Mouse (Mus musculus) kidney, postnatal 10 days (tissue): ENCODE results near the gene Smdt1.

Experiments used
- DNase-seq: peaks from one replicate; pipeline ENCODE4 v3.0.0; 2021; ENCODE audit warnings: mixed read lengths

Smdt1 gene

GRCm38 (mm10) chr15:82338593-82339112, at the start of gene Smdt1, which contains the start of the genes Naga and Pheta2:
Gene Smdt1, plus strand, starts transcription at chr15:82338959.
Gene Naga, minus strand, starts transcription at chr15:82338925.
Gene Pheta2, plus strand, starts transcription at chr15:82338942.
- peak; percentile 98 for DNase-seq

GRCm38 (mm10) chr15:82290252-82290651, 48.5 kb upstream of the Smdt1 start:
- DNase-seq = no peak

- no peak for DNase-seq
These were observed 45.9 kb upstream of the Smdt1 start for GRCm38 (mm10) chr15:82292851-82293250.

GRCm38 (mm10) chr15:82293271-82293711, 45.5 kb upstream of the Smdt1 start:
- DNase-seq = peak; percentile 32

DNA sequence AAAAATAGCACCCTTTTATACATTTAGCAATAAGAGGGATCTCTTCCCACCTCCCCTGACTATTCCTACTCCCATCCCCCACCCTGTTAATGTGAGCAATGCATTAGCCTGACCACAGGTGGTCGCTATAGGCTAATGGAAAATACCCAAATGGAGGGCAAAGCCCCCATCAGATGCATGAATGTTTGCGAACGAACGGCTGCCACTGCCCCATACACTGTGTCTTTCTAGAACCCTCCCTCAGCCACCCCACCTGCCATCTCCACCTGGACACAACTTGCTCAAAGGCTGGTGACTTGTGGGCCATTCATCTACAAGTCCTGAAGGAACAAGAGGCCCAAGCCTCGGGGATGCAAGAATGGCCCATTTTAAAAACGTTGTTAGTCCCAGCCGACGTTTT, 44.7 kb upstream of the Smdt1 start:
- no peak for DNase-seq

- peak; percentile 22 for DNase-seq
These were observed 39.8 kb upstream of the Smdt1 start, which contains the start of gene Wbp2nl for GRCm38 (mm10) chr15:82298764-82299561. Gene Wbp2nl, plus strand, starts transcription at chr15:82298954.

GRCm38 (mm10) chr15:82307107-82307506, 31.7 kb upstream of the Smdt1 start:
- DNase-seq = no peak

GRCm38 (mm10) chr15:82308416-82308815, 30.3 kb upstream of the Smdt1 start:
- DNase-seq = no peak

DNA sequence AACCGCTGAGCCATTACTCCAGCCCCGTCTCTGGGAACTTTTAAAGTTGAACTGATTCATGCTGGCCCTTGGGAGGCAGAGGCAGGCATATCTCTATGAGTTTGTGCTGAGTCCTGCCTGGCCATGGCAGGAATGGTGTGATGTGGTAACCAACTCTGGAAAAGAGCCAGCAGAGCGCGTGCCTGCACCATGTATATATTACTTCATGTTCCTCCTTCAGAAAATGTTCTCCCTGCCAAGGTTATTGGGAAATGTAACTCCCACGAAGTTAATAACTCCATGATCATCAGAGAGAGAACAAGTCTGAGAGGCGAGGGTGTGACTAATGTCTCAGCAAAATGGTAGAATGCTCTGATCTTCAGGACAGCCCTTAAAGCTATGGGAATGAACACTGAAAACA, 20.9 kb upstream of the Smdt1 start:
- DNase-seq = no peak

DNA sequence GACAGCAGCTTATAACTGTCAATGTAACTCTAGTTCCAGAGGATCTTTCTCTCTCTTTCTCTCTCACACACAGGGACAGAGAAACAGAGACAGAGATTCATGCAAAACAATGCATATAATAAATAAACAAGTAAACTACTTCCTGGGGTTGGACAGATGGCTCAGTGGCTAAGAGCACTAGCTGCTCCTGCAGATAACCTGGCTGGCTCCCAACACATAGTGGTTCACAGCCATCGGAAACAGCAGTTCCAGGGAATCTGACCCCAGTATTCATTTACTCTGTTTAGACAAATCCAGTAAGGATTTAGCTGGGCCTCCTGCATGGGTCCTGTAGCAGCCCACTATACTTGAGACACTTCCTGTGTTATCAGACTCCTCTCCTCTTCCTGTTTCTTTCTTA, 19.1 kb upstream of the Smdt1 start:
- DNase-seq = no peak

- no peak for DNase-seq
These were observed 16.6 kb upstream of the Smdt1 start for GRCm38 (mm10) chr15:82322195-82322594.

GRCm38 (mm10) chr15:82325382-82325781, 13.4 kb upstream of the Smdt1 start:
- DNase-seq = no peak

GRCm38 (mm10) chr15:82335194-82335593, 3.6 kb upstream of the Smdt1 start:
- DNase-seq = no peak

DNA sequence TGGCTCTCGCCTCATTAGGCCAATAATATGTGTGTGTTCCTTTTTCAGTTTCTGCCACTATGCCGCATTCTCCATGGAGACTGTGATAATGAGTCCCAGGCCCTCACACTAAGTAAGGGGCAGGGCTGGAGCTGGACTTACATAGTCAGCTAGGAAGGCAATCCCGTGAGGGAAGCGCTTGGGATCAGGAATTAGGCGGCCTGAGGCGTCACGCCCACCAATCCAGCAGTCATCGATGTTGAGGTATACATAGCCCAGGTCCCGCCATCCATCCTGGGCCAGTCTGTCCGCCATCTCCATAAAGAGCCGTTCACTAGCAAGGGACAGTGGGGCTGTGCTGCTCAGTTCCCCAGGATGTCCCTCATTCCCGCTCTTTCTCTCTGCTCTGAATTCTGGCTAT, 2.1 kb upstream of the Smdt1 start:
- no peak for DNase-seq

GRCm38 (mm10) chr15:82337875-82338274, 884 bp upstream of the Smdt1 start:
- DNase-seq = no peak

DNA sequence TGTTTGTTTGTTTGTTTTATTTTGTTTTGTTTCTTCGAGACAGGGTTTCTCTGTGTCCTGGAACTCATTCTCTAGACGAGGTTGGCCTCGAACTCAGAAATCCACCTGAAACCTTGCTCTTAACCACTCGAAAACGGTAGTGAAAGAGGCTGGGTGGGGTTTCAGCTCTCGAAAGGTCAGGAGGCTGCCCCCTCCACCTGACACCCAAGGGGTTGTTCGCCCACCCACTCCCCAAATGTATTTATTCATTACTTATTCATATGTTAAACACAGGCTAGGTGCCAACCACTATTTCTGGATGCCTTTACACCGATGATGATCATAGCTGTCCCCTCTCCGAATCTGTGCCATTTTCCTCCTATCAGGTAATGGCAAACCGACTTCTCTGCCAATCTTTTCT, 391 bp downstream of the Smdt1 start:
- no peak for DNase-seq

DNA sequence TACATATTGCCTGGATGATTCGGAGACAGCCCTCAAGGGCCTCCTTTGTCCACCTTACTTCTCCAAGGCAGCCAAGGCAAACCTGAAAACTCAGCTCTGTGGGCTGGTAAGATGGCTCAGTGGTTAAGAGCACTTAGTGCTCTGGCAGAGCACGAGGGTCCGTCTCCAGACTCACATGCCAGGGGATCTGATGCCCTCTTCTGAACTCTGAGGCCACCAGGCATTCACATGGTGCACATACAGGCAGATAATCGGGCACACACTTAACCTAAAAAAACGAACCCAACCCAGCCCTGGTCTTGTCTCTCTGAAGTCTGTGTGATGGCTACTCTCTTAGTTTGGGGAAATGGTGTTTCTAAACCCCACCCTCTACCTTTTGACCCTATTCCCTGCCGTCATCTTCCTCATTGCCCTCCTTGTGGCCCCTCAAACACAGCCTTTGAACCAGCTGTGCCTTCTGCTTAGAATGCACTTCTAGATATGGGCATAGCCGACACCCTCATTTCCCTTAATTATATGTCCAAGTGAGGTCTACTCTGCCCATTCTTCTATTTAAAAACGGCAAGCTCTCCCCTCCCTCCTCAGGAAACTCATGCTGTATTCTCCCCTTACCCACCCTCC, 985 bp downstream of the Smdt1 start:
- DNase-seq = no peak

- no peak for DNase-seq
These were observed 1.8 kb downstream of the Smdt1 start for GRCm38 (mm10) chr15:82340414-82341035.

GRCm38 (mm10) chr15:82341036-82341501, 2.3 kb downstream of the Smdt1 start:
- peak; percentile 78 for DNase-seq

DNA sequence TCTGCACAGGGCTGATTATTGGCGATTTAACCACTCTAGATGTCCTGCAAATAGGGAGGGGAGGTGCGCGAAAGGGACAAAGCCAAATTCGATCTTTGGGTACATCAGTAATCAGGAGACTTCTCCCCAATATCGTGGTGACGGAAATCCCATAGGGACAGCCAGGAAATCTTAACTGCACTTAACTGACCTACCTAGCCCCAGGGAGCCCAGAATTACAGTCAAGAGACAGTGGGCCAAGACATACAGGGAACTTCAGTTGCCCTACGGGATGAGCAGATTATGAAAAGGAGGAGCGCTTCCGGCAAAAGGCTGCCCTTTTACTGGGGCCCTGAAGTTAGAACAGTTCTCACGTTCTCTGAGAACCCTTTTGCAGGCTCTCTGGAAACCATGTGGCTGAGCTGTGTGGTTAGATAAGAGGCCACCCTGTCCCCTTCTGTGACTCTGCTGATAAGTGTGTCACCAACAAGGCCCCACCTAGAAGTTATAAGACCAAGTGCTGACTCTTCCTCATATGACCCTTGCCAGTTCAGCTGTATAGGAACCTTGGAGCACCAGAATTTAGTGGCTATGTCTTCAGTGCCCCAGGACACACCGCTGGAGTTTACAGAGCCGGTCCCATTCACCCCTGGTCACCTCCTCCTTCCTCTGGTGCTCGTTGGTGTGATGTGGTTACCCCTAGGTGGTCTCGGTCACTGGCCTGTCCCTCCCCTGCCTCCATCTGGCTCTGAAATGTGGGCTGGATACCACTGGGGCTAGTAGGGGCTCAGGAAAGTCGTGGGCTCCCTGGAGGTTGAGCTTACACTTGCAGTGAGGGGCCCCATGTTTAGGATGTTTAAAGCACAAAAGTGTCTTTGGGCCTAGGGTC, 3.1 kb downstream of the Smdt1 start:
- DNase-seq = no peak

DNA sequence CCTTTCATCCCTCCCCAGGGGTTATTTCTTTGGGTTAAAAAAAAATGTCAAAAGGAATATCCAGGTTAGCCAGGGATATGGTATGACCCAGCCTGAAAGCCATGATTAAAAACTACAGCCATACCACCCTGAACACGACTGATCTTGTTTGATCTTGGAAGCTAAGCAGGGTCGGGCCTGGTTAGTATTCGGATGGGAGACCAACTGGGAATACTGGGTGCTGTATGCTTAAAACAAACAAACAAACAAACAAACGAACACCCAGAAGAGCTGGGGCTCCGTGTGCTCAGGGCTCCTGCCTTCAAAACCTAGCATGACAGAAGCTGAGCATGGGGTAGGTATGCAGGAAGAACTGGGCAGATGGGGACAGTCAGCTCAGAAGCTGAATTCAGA, 3.8 kb downstream of the Smdt1 start:
- DNase-seq = no peak
